ENCODE assay signal across 8 mouse cellular contexts in genomic region chr14:105895961-105896651, GRCm38 (mm10). TPM values are rescaled to one million over a fixed set of nuclear protein-coding genes. Genes with fewer than 3 reads are reported as not detected.
DNase-seq lines count a peak whose midpoint lies in the region; ATAC-seq lines count a peak whose summit lies in the region.

No protein-coding gene starts in this region.

- no peak for ATAC-seq in erythroblast, adult 5-6 weeks (replicated peaks; ENCODE audit: low FRiP score, poor library complexity, severe bottlenecking)
- no peak for ATAC-seq in embryonic facial prominence, embryonic 11.5 days (replicated peaks; ENCODE audit: insufficient number of reproducible peaks, low FRiP score, low TSS enrichment, low read depth)
- ATAC-seq in kidney, embryonic 14.5 days (ENCODE audit: low FRiP score, low TSS enrichment): no peak
- 0 out of 2 replicates have a peak, but pooled peaks have one; percentile 22 for ATAC-seq in liver, embryonic 11.5 days (replicated peaks; ENCODE audit: low FRiP score)
- ATAC-seq in monocyte, adult 5-6 weeks (replicated peaks; ENCODE audit: insufficient number of reproducible peaks, low FRiP score, low TSS enrichment, poor library complexity, severe bottlenecking): 0 out of 2 replicates have a peak, but pooled peaks have one; percentile 11
- ATAC-seq in stomach, embryonic 14.5 days (ENCODE audit: insufficient number of reproducible peaks, insufficient read depth, low FRiP score, low read depth): no peak

- DNase-seq in embryonic facial prominence, embryonic 11.5 days (ENCODE audit: low spot score): peak; percentile 55
- DNase-seq in heart, adult 9 months (ENCODE audit: low spot score in 2 of 2): peak; percentile 44
- DNase-seq in liver, embryonic 11.5 days (ENCODE audit: low spot score): peak; percentile 69

- peaks cover 58% of the 10 kb centered on the region for H3K27me3 ChIP-seq in erythroblast, embryonic 14.5 days (ENCODE audit: control insufficient read depth)
- no peaks in the 10 kb centered on the region for H3K27me3 ChIP-seq in embryonic facial prominence, embryonic 11.5 days (ENCODE audit: control insufficient read depth, insufficient read depth, low read length)
- H3K27me3 ChIP-seq in kidney, embryonic 14.5 days (ENCODE audit: control insufficient read depth, insufficient read depth, low read length): no peaks in the 10 kb centered on the region
- H3K27me3 ChIP-seq in liver, embryonic 11.5 days (replicated peaks; ENCODE audit: control insufficient read depth, insufficient read depth, low read length): peaks cover 2% of the 10 kb centered on the region; the same call in 1 of the 2 replicates
- H3K27me3 ChIP-seq in stomach, embryonic 14.5 days (ENCODE audit: control insufficient read depth, insufficient read depth, low read length): no peaks in the 10 kb centered on the region

- H3K9me3 ChIP-seq in erythroblast, embryonic 14.5 days (ENCODE audit: control insufficient read depth, low read length): no peaks in the 10 kb centered on the region; the same call in 1 of the 2 replicates
- no peaks in the 10 kb centered on the region for H3K9me3 ChIP-seq in embryonic facial prominence, embryonic 11.5 days (replicated peaks; ENCODE audit: control insufficient read depth, low read length)
- H3K9me3 ChIP-seq in kidney, embryonic 14.5 days (ENCODE audit: control insufficient read depth, low read length): no peaks in the 10 kb centered on the region
- H3K9me3 ChIP-seq in liver, embryonic 11.5 days (ENCODE audit: control insufficient read depth, low read length): no peaks in the 10 kb centered on the region
- H3K9me3 ChIP-seq in stomach, embryonic 14.5 days (ENCODE audit: control insufficient read depth, low read depth, low read length): no peaks in the 10 kb centered on the region

- peak overlapping the region; percentile 60 for H3K4me3 ChIP-seq in erythroblast, embryonic 14.5 days (replicated peaks)
- peak overlapping the region; percentile 89 for H3K4me3 ChIP-seq in embryonic facial prominence, embryonic 11.5 days (ENCODE audit: low read depth, low read length)
- H3K4me3 ChIP-seq in kidney, embryonic 14.5 days (ENCODE audit: low read length): peak overlapping the region; percentile 96
- H3K4me3 ChIP-seq in liver, embryonic 11.5 days (ENCODE audit: low read depth, low read length): peak overlapping the region; percentile 63
- peak overlapping the region; percentile 81 for H3K4me3 ChIP-seq in stomach, embryonic 14.5 days (ENCODE audit: low read depth, low read length)

- under 1% methylated on average over 50 of the region's 50 CpGs for WGBS in embryonic facial prominence, embryonic 11.5 days
- under 1% methylated on average over 48 of the region's 50 CpGs for WGBS in kidney, embryonic 14.5 days
- under 1% methylated on average over 50 of the region's 50 CpGs for WGBS in liver, embryonic 11.5 days
- under 1% methylated on average over 50 of the region's 50 CpGs for WGBS in stomach, embryonic 14.5 days

- H3K27ac ChIP-seq in embryonic facial prominence, embryonic 11.5 days (replicated peaks; ENCODE audit: low read depth, low read length): peak overlapping the region; percentile 98
- H3K27ac ChIP-seq in kidney, embryonic 14.5 days (ENCODE audit: low read depth, low read length): peak overlapping the region; percentile 99
- peak overlapping the region; percentile 94 for H3K27ac ChIP-seq in liver, embryonic 11.5 days (ENCODE audit: low read depth, low read length)
- peak overlapping the region; percentile 99 for H3K27ac ChIP-seq in stomach, embryonic 14.5 days (ENCODE audit: low read length)

- peaks cover 6% of the 10 kb centered on the region for H3K36me3 ChIP-seq in erythroblast, embryonic 14.5 days (ENCODE audit: control insufficient read depth)
- H3K36me3 ChIP-seq in embryonic facial prominence, embryonic 11.5 days (replicated peaks; ENCODE audit: control insufficient read depth, insufficient read depth, low read depth, low read length): no peaks in the 10 kb centered on the region
- peaks cover 13% of the 10 kb centered on the region; the same call in 1 of the 2 replicates for H3K36me3 ChIP-seq in kidney, embryonic 14.5 days (ENCODE audit: control insufficient read depth, insufficient read depth, low read length)
- peaks cover 6% of the 10 kb centered on the region; the same call in 1 of the 2 replicates for H3K36me3 ChIP-seq in liver, embryonic 11.5 days (ENCODE audit: control insufficient read depth, insufficient read depth, low read length)
- H3K36me3 ChIP-seq in stomach, embryonic 14.5 days (ENCODE audit: control insufficient read depth, insufficient read depth, low read length): peaks cover 9% of the 10 kb centered on the region; the same call in 1 of the 2 replicates

- peak overlapping the region; percentile 97 for H3K9ac ChIP-seq in embryonic facial prominence, embryonic 11.5 days (replicated peaks; ENCODE audit: low read length)
- peak overlapping the region; percentile 92 for H3K9ac ChIP-seq in kidney, embryonic 14.5 days (ENCODE audit: low read depth, low read length)
- peak overlapping the region; percentile 79 for H3K9ac ChIP-seq in liver, embryonic 11.5 days (ENCODE audit: low read depth, low read length)
- peak overlapping the region; percentile 90 for H3K9ac ChIP-seq in stomach, embryonic 14.5 days (replicated peaks; ENCODE audit: low read depth, low read length)

- peaks cover 13% of the 10 kb centered on the region for H3K4me1 ChIP-seq in erythroblast, embryonic 14.5 days (ENCODE audit: control insufficient read depth)
- H3K4me1 ChIP-seq in embryonic facial prominence, embryonic 11.5 days (ENCODE audit: control insufficient read depth, insufficient read depth, low read length): no peaks in the 10 kb centered on the region; the same call in 1 of the 2 replicates
- peaks cover 13% of the 10 kb centered on the region for H3K4me1 ChIP-seq in kidney, embryonic 14.5 days (ENCODE audit: control insufficient read depth, insufficient read depth, low read length)
- no peaks in the 10 kb centered on the region; the same call in none of the 2 replicates for H3K4me1 ChIP-seq in liver, embryonic 11.5 days (replicated peaks; ENCODE audit: control insufficient read depth, insufficient read depth, low read length)
- peaks cover 9% of the 10 kb centered on the region for H3K4me1 ChIP-seq in stomach, embryonic 14.5 days (ENCODE audit: control insufficient read depth, insufficient read depth, low read length)

- H3K4me2 ChIP-seq in embryonic facial prominence, embryonic 11.5 days (ENCODE audit: low read depth, low read length): peak overlapping the region; percentile 89
- peak overlapping the region; percentile 86 for H3K4me2 ChIP-seq in kidney, embryonic 14.5 days (replicated peaks; ENCODE audit: low read depth, low read length)
- H3K4me2 ChIP-seq in liver, embryonic 11.5 days: peak overlapping the region; percentile 89
- peak overlapping the region; percentile 96 for H3K4me2 ChIP-seq in stomach, embryonic 14.5 days (replicated peaks; ENCODE audit: low read depth, low read length)

RNA-seq across cellular contexts. Expression of gene Spry2, which starts 0.5 kb away (rescaled TPM):
- 0.04 TPM in 1 of 2 replicates, not detected in the other for polyA plus RNA-seq in erythroblast, embryonic 14.5 days (2012)
- total RNA-seq in erythroblast, adult 5-6 weeks (2015; ENCODE audit: low replicate concordance): 2.5 and 3.7 TPM in 2 replicates
- 1.8 and 2.8 TPM in 2 replicates for total RNA-seq in erythroblast, adult 5-6 weeks (2017; ENCODE audit: low replicate concordance)
- 39.9 and 50.9 TPM in 2 replicates for polyA plus RNA-seq in embryonic facial prominence, embryonic 11.5 days (2014; fragmentation: Nextera tagmentation; extraction: Ambion mirVana)
- 56.3 and 77.5 TPM in 2 replicates for polyA plus RNA-seq in kidney, embryonic 14.5 days (2014; fragmentation: Nextera tagmentation; extraction: Ambion mirVana)
- 13.5 and 15.3 TPM in 2 replicates for polyA plus RNA-seq in liver, embryonic 11.5 days (2014; fragmentation: Nextera tagmentation; extraction: Ambion mirVana)
- 81.2 to 123 TPM (median 94.5 TPM) in 3 replicates for total RNA-seq in monocyte, adult 5-6 weeks (2017)
- polyA plus RNA-seq in stomach, embryonic 14.5 days (2014; fragmentation: Nextera tagmentation; extraction: Ambion mirVana): 65.1 and 65.5 TPM in 2 replicates

Comparison
In these comparisons a context has a peak if more than half of its experiments do, and no peak if none do; other contexts are left out.
1. ATAC-seq: peak in liver, embryonic 11.5 days (single experiment) and monocyte, adult 5-6 weeks (single experiment); none in erythroblast, adult 5-6 weeks (single experiment), embryonic facial prominence, embryonic 11.5 days (single experiment), kidney, embryonic 14.5 days (single experiment) and stomach, embryonic 14.5 days (single experiment).
2. RNA of gene Spry2, which starts 0.5 kb away (polyA plus RNA-seq): 65.1 to 65.5 TPM in stomach, embryonic 14.5 days, 56.3 to 77.5 TPM in kidney, embryonic 14.5 days, 39.9 to 50.9 TPM in embryonic facial prominence, embryonic 11.5 days and 13.5 to 15.3 TPM in liver, embryonic 11.5 days; 0.04 TPM in erythroblast, embryonic 14.5 days; every median in the first group is over 10 times any median in the second.
3. Peak in every context shown above with its lines, with median percentiles within 50 percentile points of each other: H3K4me3 ChIP-seq, DNase-seq, H3K27ac ChIP-seq, H3K4me2 ChIP-seq and H3K9ac ChIP-seq.